Mouse (Mus musculus) liver, embryonic 14.5 days (tissue): Measurements from ENCODE around the gene Cmtm2b. TPM values are rescaled to one million over a fixed set of nuclear protein-coding genes. Genes with fewer than 3 reads are reported as not detected.
"Not testable (repeated sequence)": the region's sequence is repeated elsewhere in the genome, so short reads cannot be mapped to it uniquely, and the experiment has no call there.

Source experiments
- ATAC-seq: fragments of 200-750 bp; cut with Nextera tagmentation; 2 replicates; pipeline ENCODE4 v1.8.0; 2017; ENCODE audit warnings: moderate number of reproducible peaks, mild to moderate bottlenecking, moderate library complexity; ENCODE audit not compliant: insufficient read depth
- DNase-seq, 3 experiments: peaks; one replicate each; pipeline ENCODE4 v3.0.0-alpha.2; 2012 to 2013; ENCODE audit warnings: low read depth in 3 of 3, low spot score in 3 of 3
- H3K27ac ChIP-seq: fragments of 300-500 bp; sonication (generic); 2 replicates; pipeline ENCODE4 v1.5.1; 2014; ENCODE audit warnings: moderate library complexity, mild to moderate bottlenecking, control low read depth, inconsistent platforms
- H3K27me3 ChIP-seq: fragments of 300-500 bp; sonication (generic); 2 replicates; pipeline ENCODE4 v1.6.1; 2014; ENCODE audit warnings: mild to moderate bottlenecking, low read length, moderate library complexity; ENCODE audit not compliant: control insufficient read depth, insufficient read depth
- H3K36me3 ChIP-seq: fragments of 300-500 bp; sonication (generic); replicated peaks from 2 replicates; pipeline ENCODE4 v1.6.1; 2014; ENCODE audit warnings: low read depth; ENCODE audit not compliant: control insufficient read depth, insufficient read depth
- H3K4me1 ChIP-seq, 2 experiments: fragments of 200-500 bp in 1 of 2; fragments of 300-500 bp in 1 of 2; sonication (generic) in 1 of 2; replicated peaks; 2 replicates each; pipeline ENCODE4 v1.6.1; 2012 to 2014; ENCODE audit warnings: antibody characterized with exemption in 1 of 2, inconsistent platforms in 1 of 2, low read length in 1 of 2; ENCODE audit not compliant: control insufficient read depth in 2 of 2, insufficient read depth in 2 of 2
- H3K4me2 ChIP-seq: fragments of 300-500 bp; sonication (generic); 2 replicates; pipeline ENCODE4 v1.6.1; 2014; ENCODE audit warnings: low read depth, mild to moderate bottlenecking, control low read depth, moderate library complexity
- H3K4me3 ChIP-seq, 2 experiments: fragments of 200-500 bp in 1 of 2; fragments of 300-500 bp in 1 of 2; sonication (generic) in 1 of 2; 2 replicates each; pipeline ENCODE4 v1.5.1; 2012 to 2014; ENCODE audit warnings: low read depth in 2 of 2, low read length in 2 of 2, mild to moderate bottlenecking in 2 of 2, control low read depth in 1 of 2, inconsistent platforms in 1 of 2, moderate library complexity in 1 of 2; ENCODE audit not compliant: insufficient read depth in 1 of 2
- H3K9ac ChIP-seq: fragments of 300-500 bp; sonication (generic); replicated peaks from 2 replicates; pipeline ENCODE4 v1.6.1; 2014; ENCODE audit warnings: mild to moderate bottlenecking, control low read depth, moderate library complexity
- H3K9me3 ChIP-seq: fragments of 300-500 bp; sonication (generic); 2 replicates; pipeline ENCODE4 v1.6.1; 2016; ENCODE audit warnings: low read length, mixed read lengths; ENCODE audit not compliant: control insufficient read depth
- CTCF ChIP-seq: IDR thresholded peaks from 2 replicates; pipeline ENCODE4 v1.5.1; 2016; ENCODE audit warnings: antibody characterized with exemption, low read depth, control low read depth
- EP300 ChIP-seq: IDR thresholded peaks from 2 replicates; pipeline ENCODE4 v1.6.1; 2016; ENCODE audit warnings: antibody characterized with exemption, low read depth
- WGBS: fragments of 180-500 bp; shearing (Covaris S2); extraction: QIAGEN DNeasy Blood & Tissue Kit; methylation state at CpG from one replicate; pipeline ENCODE4 v1.1.7; 2014; ENCODE audit not compliant: insufficient replicate concordance; 5-methylcytosine and 5-hydroxymethylcytosine counted together
- polyA plus RNA-seq, 2 experiments: library from polyadenylated mRNA; depleted of rRNA in 1 of 2; stranded (reverse) in 1 of 2; unstranded in 1 of 2; fragments of >200 nt; fragmentation: Nextera tagmentation in 1 of 2; extraction: Ambion mirVana in 1 of 2; gene quantifications; 2 replicates each; pipeline versions ENCODE4 v1.2.1 to v1.2.3; 2012 to 2014

Cmtm2b gene
- not detected in 2 replicates for polyA plus RNA-seq (2012; rRNA removed)
- not detected in 2 replicates for polyA plus RNA-seq (2014; fragmentation: Nextera tagmentation; extraction: Ambion mirVana)

- H3K4me1 ChIP-seq, H3K4me3 ChIP-seq, H3K4me2 ChIP-seq, H3K9ac ChIP-seq, DNase-seq, H3K36me3 ChIP-seq, H3K27ac ChIP-seq, ATAC-seq, H3K9me3 ChIP-seq, H3K27me3 ChIP-seq: not testable (repeated sequence)
- WGBS, result 68% methylated on average over 12 of the region's 12 CpGs
Observed at GRCm38 (mm10) chr8:104321930-104322329, at the start of gene Cmtm2b. Cmtm2b (plus strand) TSS chr8:104322230.

DNA sequence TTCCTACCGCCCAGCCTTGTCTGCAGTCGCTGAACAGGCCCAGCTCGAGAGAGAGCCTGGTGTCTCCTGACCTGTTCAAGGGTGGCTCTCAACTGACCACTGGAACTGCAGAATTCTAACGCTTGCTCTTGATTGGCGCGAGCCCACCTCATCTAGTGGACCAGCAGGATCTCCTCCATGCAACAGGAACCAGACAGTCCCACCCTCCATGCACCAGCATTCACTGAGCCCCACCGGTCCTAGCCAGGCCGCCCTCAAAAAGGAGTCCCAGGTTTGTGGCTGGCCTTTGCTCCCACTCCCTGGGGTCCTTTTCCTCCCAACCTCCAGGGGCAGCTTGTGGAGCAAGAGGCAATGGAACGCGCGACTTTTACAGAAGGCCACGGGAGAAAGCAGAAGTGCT lies 28.9 kb upstream of the Cmtm2b start, which contains the start of gene Cmtm2a:
Gene Cmtm2a, minus strand, starts transcription at position 101 of the 400 bp plus-strand sequence.
- DNase-seq, ATAC-seq, H3K4me3 ChIP-seq, H3K27ac ChIP-seq, H3K4me1 ChIP-seq, H3K36me3 ChIP-seq, H3K4me2 ChIP-seq, H3K27me3 ChIP-seq, H3K9ac ChIP-seq, H3K9me3 ChIP-seq: not testable (repeated sequence)
- 65% methylated on average over 12 of the region's 12 CpGs for WGBS

DNA sequence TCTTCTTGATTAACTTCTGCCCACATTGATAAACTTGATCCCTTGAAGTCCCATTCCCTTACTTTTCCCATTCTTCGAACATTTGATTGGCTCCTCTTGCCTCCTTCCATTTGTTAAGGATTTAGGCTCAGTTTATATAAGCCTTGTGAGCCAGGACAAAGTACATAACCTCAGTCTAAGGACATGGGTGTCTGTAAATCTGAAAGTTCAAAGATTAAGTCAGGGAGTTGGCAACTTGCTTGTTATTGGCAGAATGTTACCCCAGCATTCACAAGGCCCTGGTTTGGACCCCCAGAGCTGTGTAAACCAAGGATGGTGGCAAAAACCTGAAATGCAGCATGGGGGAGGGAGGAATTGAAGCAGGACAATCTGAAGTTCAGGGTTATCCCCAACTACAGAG lies 27.6 kb upstream of the Cmtm2b start:
- no peaks in the 10 kb centered on the region for H3K9me3 ChIP-seq
- H3K27me3 ChIP-seq, result no peaks in the 10 kb centered on the region
- DNase-seq (no peak), ATAC-seq (no peak)
- WGBS, result 62% methylated on average over 1 of the region's 1 CpGs
- H3K27ac ChIP-seq, result no peak overlapping the region
- H3K9ac ChIP-seq, result no peak overlapping the region
- no peaks in the 10 kb centered on the region for H3K36me3 ChIP-seq
- no peak overlapping the region for H3K4me2 ChIP-seq
- H3K4me3 ChIP-seq, result no peak overlapping the region
- no peak for TF ChIP-seq CTCF
- TF ChIP-seq EP300, result no peak
- peaks cover 0 to 2% of the 10 kb centered on the region in 2 experiments; a peak in 1 of 4 replicates for H3K4me1 ChIP-seq

GRCm38 (mm10) chr8:104301577-104301976 lies 20.5 kb upstream of the Cmtm2b start:
- H3K4me1 ChIP-seq, ATAC-seq, H3K9me3 ChIP-seq, H3K27ac ChIP-seq, H3K4me2 ChIP-seq, H3K9ac ChIP-seq, H3K36me3 ChIP-seq, H3K27me3 ChIP-seq, DNase-seq, H3K4me3 ChIP-seq: not testable (repeated sequence)
- 41% methylated on average over 3 of the region's 3 CpGs for whole genome bisulfite sequencing

- 72% methylated on average over 4 of the region's 4 CpGs for WGBS
- not testable (repeated sequence) for H3K36me3 ChIP-seq
Observed at GRCm38 (mm10) chr8:104302536-104302935, 19.5 kb upstream of the Cmtm2b start.

GRCm38 (mm10) chr8:104304962-104305361 lies 17.1 kb upstream of the Cmtm2b start:
- Histone ChIP-seq H3K9ac (no peak overlapping the region), H3K36me3 (no peaks in the 10 kb centered on the region), H3K4me2 (no peak overlapping the region), H3K27ac (no peak overlapping the region), H3K9me3 (no peaks in the 10 kb centered on the region), H3K27me3 (no peaks in the 10 kb centered on the region), H3K4me3 (no peak overlapping the region), H3K4me1 (no peaks in the 10 kb centered on the region; a peak in 1 of 4 replicates)
- ATAC-seq (no peak), DNase-seq (no peak)
- 64% methylated on average over 11 of the region's 11 CpGs for WGBS
- no peak for TF ChIP-seq CTCF
- no peak for TF ChIP-seq EP300

More at GRCm38 (mm10) chr8:104302536-104302935, 19.5 kb upstream of the Cmtm2b start:
- not testable (repeated sequence) for H3K27me3 ChIP-seq, H3K4me1 ChIP-seq, H3K27ac ChIP-seq, H3K9ac ChIP-seq, DNase-seq, H3K4me2 ChIP-seq, H3K9me3 ChIP-seq, ATAC-seq, H3K4me3 ChIP-seq

- H3K4me1 ChIP-seq, H3K4me3 ChIP-seq, H3K27ac ChIP-seq, ATAC-seq, DNase-seq, H3K9me3 ChIP-seq, H3K4me2 ChIP-seq, H3K36me3 ChIP-seq, H3K9ac ChIP-seq, H3K27me3 ChIP-seq: not testable (repeated sequence)
- 42% methylated on average over 6 of the region's 6 CpGs for WGBS
Observed at GRCm38 (mm10) chr8:104308341-104308740, 13.7 kb upstream of the Cmtm2b start.

GRCm38 (mm10) chr8:104309441-104310155 lies 12.4 kb upstream of the Cmtm2b start, which contains the start of the genes Gm45711 and Cmtm1:
Gm45711 (minus strand) TSS chr8:104310081.
Cmtm1 (minus strand) TSS chr8:104310145.
- not testable (repeated sequence) for H3K27ac ChIP-seq, H3K27me3 ChIP-seq, H3K9ac ChIP-seq, DNase-seq, H3K4me3 ChIP-seq, ATAC-seq, H3K4me2 ChIP-seq, H3K4me1 ChIP-seq, H3K9me3 ChIP-seq, H3K36me3 ChIP-seq
- WGBS, result 77% methylated on average over 33 of the region's 36 CpGs
